Mouse (Mus musculus): ENCODE data around the gene Fam171a2. TPM values are rescaled to one million over a fixed set of nuclear protein-coding genes. Genes with fewer than 3 reads are reported as not detected.

Gene Fam171a2
- polyA plus RNA-seq (2015; fragmentation: Nextera tagmentation; extraction: Ambion mirVana), result 18.1 and 20.5 TPM in 2 replicates

DNA sequence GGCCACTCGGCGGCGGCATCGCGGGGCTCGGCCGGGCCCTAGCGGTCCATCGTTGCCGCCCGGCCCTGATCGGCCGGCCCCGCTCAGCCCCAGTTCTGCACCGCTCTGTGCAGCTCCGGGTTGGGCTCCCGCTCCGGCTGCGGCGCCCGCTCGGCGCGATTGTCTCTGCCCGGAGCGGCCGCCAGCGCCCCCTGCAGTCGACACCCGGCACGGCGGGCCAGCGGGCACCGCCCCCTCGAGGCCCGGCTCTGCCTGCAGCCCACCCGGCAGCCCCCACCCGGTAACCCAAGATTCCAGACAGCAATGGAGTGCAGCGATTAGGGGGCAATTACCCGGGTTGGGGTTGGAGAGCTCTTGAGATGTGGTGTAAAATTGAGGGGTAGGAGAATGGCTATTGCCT, at the start of gene Fam171a2:
Fam171a2 (minus strand) TSS at position 186 of the 400 bp plus-strand sequence.
- ATAC-seq, result peak; percentile 70
- Histone ChIP-seq H3K4me1 (ENCODE audit: control insufficient read depth, insufficient read depth, low read length) (peaks cover 30% of the 10 kb centered on the region), H3K4me2 (ENCODE audit: low read length) (peak within 1 kb of the TSS; percentile 82), H3K9ac (ENCODE audit: low read depth, low read length) (peak within 1 kb of the TSS; percentile 100), H3K4me3 (ENCODE audit: low read depth, low read length) (peak within 1 kb of the TSS; percentile 87), H3K9me3 (replicated peaks; ENCODE audit: control insufficient read depth, low read length, poor library complexity, severe bottlenecking) (no peaks in the 10 kb centered on the region), H3K36me3 (ENCODE audit: control insufficient read depth, insufficient read depth, low read length) (0 out of 2 replicates have a peak, but pooled peaks cover 4% of the 10 kb centered on the region), H3K27ac (ENCODE audit: low read length) (peak within 1 kb of the TSS; percentile 99), H3K27me3 (ENCODE audit: control insufficient read depth, insufficient read depth, low read depth, low read length) (no peaks in the 10 kb centered on the region)
- WGBS, result under 1% methylated on average over 26 of the region's 40 CpGs

GRCm38 (mm10) chr11:102496732-102497131, 49.2 kb upstream of the Fam171a2 start:
- no peak overlapping the region for H3K27ac ChIP-seq (ENCODE audit: low read length)
- no peak overlapping the region for H3K9ac ChIP-seq (ENCODE audit: low read depth, low read length)
- H3K4me2 ChIP-seq (ENCODE audit: low read length), result no peak overlapping the region
- H3K36me3 ChIP-seq (ENCODE audit: control insufficient read depth, insufficient read depth, low read length), result peaks cover 6% of the 10 kb centered on the region; the same call in 1 of the 2 replicates
- no peaks in the 10 kb centered on the region for H3K27me3 ChIP-seq (ENCODE audit: control insufficient read depth, insufficient read depth, low read depth, low read length)
- 80% methylated on average over 2 of the region's 2 CpGs for WGBS
- no peaks in the 10 kb centered on the region for H3K9me3 ChIP-seq (replicated peaks; ENCODE audit: control insufficient read depth, low read length, poor library complexity, severe bottlenecking)
- ATAC-seq, result no peak
- no peaks in the 10 kb centered on the region for H3K4me1 ChIP-seq (ENCODE audit: control insufficient read depth, insufficient read depth, low read length)
- no peak overlapping the region for H3K4me3 ChIP-seq (ENCODE audit: low read depth, low read length)

DNA sequence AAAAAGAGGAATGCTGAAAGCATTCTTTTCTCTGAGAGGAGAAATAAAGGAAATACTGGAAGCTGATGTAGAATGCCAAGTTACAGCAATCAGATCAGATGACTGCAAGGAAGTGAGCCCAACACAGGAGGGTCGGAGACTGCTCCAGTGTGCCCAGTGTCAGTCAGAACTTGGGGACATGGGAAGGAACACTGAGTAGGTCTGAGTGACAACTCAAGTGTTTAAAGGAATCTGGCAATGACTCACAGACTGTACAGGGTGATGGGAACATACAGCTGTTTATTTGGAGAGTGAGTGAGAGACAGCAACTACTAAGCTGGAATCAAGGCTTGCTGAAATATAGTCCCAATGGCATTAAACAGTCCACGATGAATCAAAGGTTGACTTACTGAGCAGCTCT, 48.7 kb upstream of the Fam171a2 start:
- no peak overlapping the region for H3K4me3 ChIP-seq (ENCODE audit: low read depth, low read length)
- H3K4me1 ChIP-seq (ENCODE audit: control insufficient read depth, insufficient read depth, low read length), result no peaks in the 10 kb centered on the region
- H3K27me3 ChIP-seq (ENCODE audit: control insufficient read depth, insufficient read depth, low read depth, low read length), result no peaks in the 10 kb centered on the region
- no peak overlapping the region for H3K4me2 ChIP-seq (ENCODE audit: low read length)
- H3K9me3 ChIP-seq (replicated peaks; ENCODE audit: control insufficient read depth, low read length, poor library complexity, severe bottlenecking), result no peaks in the 10 kb centered on the region
- H3K36me3 ChIP-seq (ENCODE audit: control insufficient read depth, insufficient read depth, low read length), result peaks cover 6% of the 10 kb centered on the region; the same call in 1 of the 2 replicates
- no peak for ATAC-seq
- 98% methylated on average over 2 of the region's 2 CpGs for WGBS
- no peak overlapping the region for H3K9ac ChIP-seq (ENCODE audit: low read depth, low read length)
- no peak overlapping the region for H3K27ac ChIP-seq (ENCODE audit: low read length)

- no peaks in the 10 kb centered on the region for H3K9me3 ChIP-seq (replicated peaks; ENCODE audit: control insufficient read depth, low read length, poor library complexity, severe bottlenecking)
- H3K9ac ChIP-seq (ENCODE audit: low read depth, low read length), result no peak overlapping the region
- H3K27me3 ChIP-seq (ENCODE audit: control insufficient read depth, insufficient read depth, low read depth, low read length), result no peaks in the 10 kb centered on the region
- peaks cover 6% of the 10 kb centered on the region; the same call in 1 of the 2 replicates for H3K36me3 ChIP-seq (ENCODE audit: control insufficient read depth, insufficient read depth, low read length)
- no peaks in the 10 kb centered on the region for H3K4me1 ChIP-seq (ENCODE audit: control insufficient read depth, insufficient read depth, low read length)
- WGBS, result 96% methylated on average over 5 of the region's 5 CpGs
- H3K4me2 ChIP-seq (ENCODE audit: low read length), result no peak overlapping the region
- no peak for ATAC-seq
- no peak overlapping the region for H3K4me3 ChIP-seq (ENCODE audit: low read depth, low read length)
- H3K27ac ChIP-seq (ENCODE audit: low read length), result no peak overlapping the region
These were observed 48.3 kb upstream of the Fam171a2 start for GRCm38 (mm10) chr11:102495742-102496141.

- 99% methylated on average over 6 of the region's 6 CpGs for WGBS
- no peak overlapping the region for H3K4me3 ChIP-seq (ENCODE audit: low read depth, low read length)
- ATAC-seq, result no peak
- H3K36me3 ChIP-seq (ENCODE audit: control insufficient read depth, insufficient read depth, low read length), result peaks cover 2% of the 10 kb centered on the region; the same call in 1 of the 2 replicates
- H3K27me3 ChIP-seq (ENCODE audit: control insufficient read depth, insufficient read depth, low read depth, low read length), result no peaks in the 10 kb centered on the region
- no peaks in the 10 kb centered on the region for H3K4me1 ChIP-seq (ENCODE audit: control insufficient read depth, insufficient read depth, low read length)
- H3K4me2 ChIP-seq (ENCODE audit: low read length), result no peak overlapping the region
- no peak overlapping the region for H3K27ac ChIP-seq (ENCODE audit: low read length)
- no peaks in the 10 kb centered on the region for H3K9me3 ChIP-seq (replicated peaks; ENCODE audit: control insufficient read depth, low read length, poor library complexity, severe bottlenecking)
- H3K9ac ChIP-seq (ENCODE audit: low read depth, low read length), result no peak overlapping the region
These were observed 47.6 kb upstream of the Fam171a2 start for GRCm38 (mm10) chr11:102495114-102495513.

DNA sequence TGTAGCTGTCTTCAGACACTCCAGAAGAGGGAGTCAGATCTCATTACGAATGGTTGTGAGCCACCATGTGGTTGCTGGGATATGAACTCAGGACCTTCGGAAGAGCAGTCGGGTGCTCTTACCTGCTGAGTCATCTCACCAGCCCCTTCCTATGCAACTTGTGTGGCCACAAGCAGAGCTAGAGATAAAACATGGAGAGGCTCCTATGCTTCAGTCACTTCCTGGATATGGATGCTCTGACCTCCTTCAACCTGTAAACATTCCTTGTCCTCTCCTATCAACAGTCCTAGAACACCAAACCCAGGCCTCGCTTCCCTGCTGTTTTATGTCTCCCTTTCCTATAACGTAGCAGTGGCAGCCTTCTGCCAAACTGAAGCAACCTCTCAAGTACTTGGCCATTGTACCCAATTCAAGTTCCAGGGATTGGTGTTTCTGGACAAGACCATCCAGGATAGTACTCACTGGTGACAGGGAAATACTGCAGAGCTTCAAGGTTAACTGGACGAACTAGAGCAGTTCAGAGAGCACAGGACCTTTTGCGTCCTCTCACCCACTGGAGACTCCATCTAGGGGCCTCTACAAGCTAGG, 46.7 kb upstream of the Fam171a2 start:
- H3K9me3 ChIP-seq (replicated peaks; ENCODE audit: control insufficient read depth, low read length, poor library complexity, severe bottlenecking), result no peaks in the 10 kb centered on the region
- H3K4me3 ChIP-seq (ENCODE audit: low read depth, low read length), result no peak overlapping the region
- no peak overlapping the region for H3K9ac ChIP-seq (ENCODE audit: low read depth, low read length)
- H3K36me3 ChIP-seq (ENCODE audit: control insufficient read depth, insufficient read depth, low read length), result peaks cover 2% of the 10 kb centered on the region; the same call in 1 of the 2 replicates
- H3K27ac ChIP-seq (ENCODE audit: low read length), result no peak overlapping the region
- H3K27me3 ChIP-seq (ENCODE audit: control insufficient read depth, insufficient read depth, low read depth, low read length), result no peaks in the 10 kb centered on the region
- WGBS, result 90% methylated on average over 7 of the region's 7 CpGs
- no peak for ATAC-seq
- H3K4me2 ChIP-seq (ENCODE audit: low read length), result no peak overlapping the region
- H3K4me1 ChIP-seq (ENCODE audit: control insufficient read depth, insufficient read depth, low read length), result no peaks in the 10 kb centered on the region

GRCm38 (mm10) chr11:102493241-102493640, 45.8 kb upstream of the Fam171a2 start:
- WGBS, result 91% methylated on average over 2 of the region's 2 CpGs

DNA sequence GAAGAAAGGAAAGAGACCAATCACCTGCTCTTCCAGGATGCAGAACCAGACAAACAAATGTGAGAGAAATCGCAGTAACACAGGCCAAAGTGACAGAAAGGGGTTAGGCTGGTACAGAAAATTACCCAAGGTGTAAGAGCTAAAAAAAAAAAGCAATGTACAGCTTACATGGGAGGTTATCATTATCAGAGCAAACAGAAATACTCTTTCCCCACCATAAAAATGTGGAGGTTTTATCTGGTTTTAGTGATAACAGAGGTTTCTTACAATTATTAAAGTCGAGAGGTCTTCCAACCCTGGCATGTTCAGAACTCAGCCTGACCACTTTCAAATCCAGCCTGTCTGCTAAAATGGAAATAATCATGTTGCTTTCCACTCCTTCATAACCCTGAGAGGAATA, 40.4 kb upstream of the Fam171a2 start:
- H3K27ac ChIP-seq (ENCODE audit: low read length), result no peak overlapping the region
- no peaks in the 10 kb centered on the region for H3K27me3 ChIP-seq (ENCODE audit: control insufficient read depth, insufficient read depth, low read depth, low read length)
- WGBS, result 87% methylated on average over 2 of the region's 2 CpGs
- no peaks in the 10 kb centered on the region for H3K9me3 ChIP-seq (replicated peaks; ENCODE audit: control insufficient read depth, low read length, poor library complexity, severe bottlenecking)
- peaks cover 2% of the 10 kb centered on the region; the same call in 1 of the 2 replicates for H3K36me3 ChIP-seq (ENCODE audit: control insufficient read depth, insufficient read depth, low read length)
- H3K9ac ChIP-seq (ENCODE audit: low read depth, low read length), result no peak overlapping the region
- no peak overlapping the region for H3K4me3 ChIP-seq (ENCODE audit: low read depth, low read length)
- no peaks in the 10 kb centered on the region for H3K4me1 ChIP-seq (ENCODE audit: control insufficient read depth, insufficient read depth, low read length)
- H3K4me2 ChIP-seq (ENCODE audit: low read length), result no peak overlapping the region
- no peak for ATAC-seq

More at GRCm38 (mm10) chr11:102493241-102493640, 45.8 kb upstream of the Fam171a2 start:
- Histone ChIP-seq H3K27ac (ENCODE audit: low read length) (no peak overlapping the region), H3K4me1 (ENCODE audit: control insufficient read depth, insufficient read depth, low read length) (no peaks in the 10 kb centered on the region), H3K4me2 (ENCODE audit: low read length) (no peak overlapping the region), H3K36me3 (ENCODE audit: control insufficient read depth, insufficient read depth, low read length) (peaks cover 2% of the 10 kb centered on the region; the same call in 1 of the 2 replicates), H3K4me3 (ENCODE audit: low read depth, low read length) (no peak overlapping the region), H3K27me3 (ENCODE audit: control insufficient read depth, insufficient read depth, low read depth, low read length) (no peaks in the 10 kb centered on the region), H3K9me3 (replicated peaks; ENCODE audit: control insufficient read depth, low read length, poor library complexity, severe bottlenecking) (no peaks in the 10 kb centered on the region), H3K9ac (ENCODE audit: low read depth, low read length) (no peak overlapping the region)
- ATAC-seq, result no peak

DNA sequence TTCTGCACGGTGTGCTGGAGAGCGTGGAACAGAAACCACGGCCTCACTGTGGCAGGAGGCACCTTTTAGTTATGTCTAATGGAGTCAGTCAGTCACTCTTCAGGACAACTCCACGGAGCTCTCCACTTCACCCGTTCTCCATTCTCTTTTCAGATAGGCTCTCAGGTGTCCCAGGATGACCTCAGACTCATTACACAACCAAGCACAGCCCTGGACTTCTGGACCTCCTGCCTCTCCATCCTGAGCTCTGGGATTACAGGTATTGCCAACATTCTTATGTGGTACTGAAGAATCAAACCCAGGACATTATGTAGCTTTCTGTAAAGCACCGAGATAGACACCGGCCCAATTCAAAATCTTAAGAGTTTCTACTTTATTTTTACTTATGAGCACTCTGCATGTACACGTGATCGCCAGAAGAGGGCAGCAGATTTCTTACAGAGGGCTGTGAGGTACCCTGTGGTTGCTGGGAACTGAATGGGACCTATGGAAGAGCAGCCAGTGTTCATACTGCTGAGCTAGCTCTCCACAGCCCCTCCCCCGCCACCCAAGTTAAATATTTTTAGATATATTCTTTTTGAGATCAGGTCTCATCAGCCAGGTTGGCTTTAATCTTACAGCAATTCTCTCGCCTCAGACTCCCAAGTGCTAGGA, 39.4 kb upstream of the Fam171a2 start:
- no peak overlapping the region for H3K9ac ChIP-seq (ENCODE audit: low read depth, low read length)
- no peaks in the 10 kb centered on the region for H3K9me3 ChIP-seq (replicated peaks; ENCODE audit: control insufficient read depth, low read length, poor library complexity, severe bottlenecking)
- no peak overlapping the region for H3K4me2 ChIP-seq (ENCODE audit: low read length)
- no peak overlapping the region for H3K27ac ChIP-seq (ENCODE audit: low read length)
- no peak overlapping the region for H3K4me3 ChIP-seq (ENCODE audit: low read depth, low read length)
- no peaks in the 10 kb centered on the region for H3K27me3 ChIP-seq (ENCODE audit: control insufficient read depth, insufficient read depth, low read depth, low read length)
- H3K36me3 ChIP-seq (ENCODE audit: control insufficient read depth, insufficient read depth, low read length), result peaks cover 2% of the 10 kb centered on the region; the same call in 1 of the 2 replicates
- WGBS, result 72% methylated on average over 11 of the region's 11 CpGs
- peak; percentile 76; the same call in 1 of the 2 replicates for ATAC-seq
- H3K4me1 ChIP-seq (ENCODE audit: control insufficient read depth, insufficient read depth, low read length), result no peaks in the 10 kb centered on the region
